Mouse (Mus musculus): ENCODE results near the gene Htr1d. TPM values are rescaled to one million over a fixed set of nuclear protein-coding genes. Genes with fewer than 3 reads are reported as not detected.

The Htr1d gene
- polyA plus RNA-seq, 1 experiment, result not detected

DNA sequence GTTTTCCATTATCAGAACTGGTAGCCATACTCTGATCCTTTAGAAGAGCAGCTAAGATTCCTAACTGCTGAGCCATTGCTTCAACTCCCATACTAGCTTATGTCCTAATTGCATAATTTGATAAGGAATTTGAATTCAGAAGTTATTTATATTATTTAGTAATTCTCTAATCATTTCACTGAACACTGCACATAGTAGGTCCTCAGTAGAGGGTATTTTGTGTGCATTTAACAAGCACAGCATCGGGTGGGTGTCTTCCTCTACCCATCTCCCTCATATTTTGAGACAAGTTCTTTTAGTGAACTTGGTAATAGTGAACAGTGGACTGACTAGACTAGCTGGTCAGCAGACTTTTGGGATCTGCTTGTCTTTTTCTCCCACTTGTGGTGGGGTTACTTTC lies 53.4 kb downstream of the Htr1d start:
- Histone ChIP-seq H3K27ac (ENCODE audit: insufficient read depth, low read depth, low read length) (no peak overlapping the region), H3K4me3 (ENCODE audit: insufficient read depth, low read length) (no peak overlapping the region), H3K4me1 (ENCODE audit: control insufficient read depth, insufficient read depth, low read length) (peaks cover 11% of the 10 kb centered on the region)
- TF ChIP-seq CTCF (IDR thresholded peaks at IDR 0.05; ENCODE audit: low read depth, low read length) (no peak), POLR2A (IDR thresholded peaks at IDR 0.05; ENCODE audit: borderline replicate concordance, low read depth, low read length) (no peak)

- TF ChIP-seq CTCF (IDR thresholded peaks at IDR 0.05; ENCODE audit: low read depth, low read length) (no peak), POLR2A (IDR thresholded peaks at IDR 0.05; ENCODE audit: borderline replicate concordance, low read depth, low read length) (no peak)
- Histone ChIP-seq H3K4me3 (ENCODE audit: insufficient read depth, low read length) (no peak overlapping the region), H3K4me1 (ENCODE audit: control insufficient read depth, insufficient read depth, low read length) (peaks cover 8% of the 10 kb centered on the region), H3K27ac (ENCODE audit: insufficient read depth, low read depth, low read length) (no peak overlapping the region)
Observed at GRCm38 (mm10) chr4:136486549-136486948, 63.2 kb downstream of the Htr1d start.

Other genes starting within 250 kb of the Htr1d start
- 0.37 and 0.78 TPM in 2 replicates for gene Asap3, start 217.2 kb upstream of the Htr1d start, polyA plus RNA-seq (2012; ENCODE audit: insufficient read depth, insufficient read length, missing spikeins)
- 6.9 and 7.8 TPM in 2 replicates for gene Tcea3, start 175.8 kb upstream of the Htr1d start, polyA plus RNA-seq (2012; ENCODE audit: insufficient read depth, insufficient read length, missing spikeins)
- 7.8 and 8.0 TPM in 2 replicates for gene Zfp46, start 138.8 kb upstream of the Htr1d start, polyA plus RNA-seq (2012; ENCODE audit: insufficient read depth, insufficient read length, missing spikeins)
- gene Hnrnpr, start 112.6 kb upstream of the Htr1d start, polyA plus RNA-seq (2012; ENCODE audit: insufficient read depth, insufficient read length, missing spikeins), result 57.9 and 62.2 TPM in 2 replicates
- not detected in 2 replicates for gene 6030445D17Rik, start 38.7 kb downstream of the Htr1d start, polyA plus RNA-seq (2012; ENCODE audit: insufficient read depth, insufficient read length, missing spikeins)
- gene Luzp1, start 46.2 kb downstream of the Htr1d start, polyA plus RNA-seq (2012; ENCODE audit: insufficient read depth, insufficient read length, missing spikeins), result 11.9 and 17.2 TPM in 2 replicates
- gene Kdm1a, start 179.2 kb downstream of the Htr1d start, polyA plus RNA-seq (2012; ENCODE audit: insufficient read depth, insufficient read length, missing spikeins), result 29.9 and 32.7 TPM in 2 replicates
- gene Tex46, start 186.9 kb downstream of the Htr1d start, polyA plus RNA-seq (2012; ENCODE audit: insufficient read depth, insufficient read length, missing spikeins), result not detected in 2 replicates
- not detected in 2 replicates for gene Lactbl1, start 199.1 kb downstream of the Htr1d start, polyA plus RNA-seq (2012; ENCODE audit: insufficient read depth, insufficient read length, missing spikeins)

Data from bone marrow macrophage, adult 2 months (primary cell).